Mouse (Mus musculus) intestine, embryonic 15.5 days (tissue): ENCODE results near the gene Zfp451. TPM values are rescaled to one million over a fixed set of nuclear protein-coding genes. Genes with fewer than 3 reads are reported as not detected.
"Not testable (repeated sequence)": the region's sequence is repeated elsewhere in the genome, so short reads cannot be mapped to it uniquely, and the experiment has no call there.

ENCODE experiments used
- ATAC-seq: fragments of 200-750 bp; cut with Nextera tagmentation; 2 replicates; pipeline ENCODE4 v1.8.0; 2017; ENCODE audit warnings: moderate TSS enrichment, moderate library complexity
- H3K27ac ChIP-seq: fragments of 300-500 bp; sonication (generic); 2 replicates; pipeline ENCODE4 v1.5.1; 2015; ENCODE audit warnings: mild to moderate bottlenecking, inconsistent platforms
- H3K27me3 ChIP-seq: fragments of 300-500 bp; sonication (generic); replicated peaks from 2 replicates; pipeline ENCODE4 v1.6.1; 2015; ENCODE audit warnings: inconsistent platforms
- H3K36me3 ChIP-seq: fragments of 300-500 bp; sonication (generic); 2 replicates; pipeline ENCODE4 v1.6.1; 2015; ENCODE audit warnings: inconsistent platforms
- H3K4me1 ChIP-seq: fragments of 300-500 bp; sonication (generic); replicated peaks from 2 replicates; pipeline ENCODE4 v1.6.1; 2015; ENCODE audit warnings: inconsistent platforms
- H3K4me2 ChIP-seq: fragments of 300-500 bp; sonication (generic); replicated peaks from 2 replicates; pipeline ENCODE4 v1.6.1; 2015; ENCODE audit warnings: mild to moderate bottlenecking, inconsistent platforms
- H3K4me3 ChIP-seq: fragments of 300-500 bp; sonication (generic); replicated peaks from 2 replicates; pipeline ENCODE4 v1.5.1; 2015; ENCODE audit warnings: inconsistent platforms
- H3K9ac ChIP-seq: fragments of 300-500 bp; sonication (generic); 2 replicates; pipeline ENCODE4 v1.6.1; 2015; ENCODE audit warnings: inconsistent platforms
- H3K9me3 ChIP-seq: fragments of 300-500 bp; sonication (generic); 2 replicates; pipeline ENCODE4 v1.6.1; 2016; ENCODE audit warnings: inconsistent platforms
- WGBS: fragments of 180-500 bp; shearing (Covaris S2); methylation state at CpG from one replicate; pipeline ENCODE4 v1.1.7; 2015; 5-methylcytosine and 5-hydroxymethylcytosine counted together
- polyA plus RNA-seq: library from polyadenylated mRNA; unstranded; fragments of >200 nt; fragmentation: Nextera tagmentation; extraction: Ambion mirVana; gene quantifications from 2 replicates; pipeline ENCODE4 v1.2.1, GENCODE M21; 2015

Zfp451 gene
- polyA plus RNA-seq, result 17.6 and 18.2 TPM in 2 replicates

GRCm38 (mm10) chr1:33813868-33814794, at the start of gene Zfp451:
TSS of gene Zfp451 (minus strand) at chr1:33814595.
- Histone ChIP-seq H3K27me3 (no peaks in the 10 kb centered on the region), H3K4me3 (peak within 1 kb of the TSS; percentile 91), H3K4me2 (peak within 1 kb of the TSS; percentile 56), H3K36me3 (no peaks in the 10 kb centered on the region), H3K9ac (peak within 1 kb of the TSS; percentile 99), H3K27ac (peak within 1 kb of the TSS; percentile 93), H3K9me3 (no peaks in the 10 kb centered on the region), H3K4me1 (peaks cover 8% of the 10 kb centered on the region)
- under 1% methylated on average over 76 of the region's 85 CpGs for WGBS
- ATAC-seq, result peak; percentile 96

- WGBS, result 92% methylated on average over 2 of the region's 2 CpGs
- no peaks in the 10 kb centered on the region for H3K36me3 ChIP-seq
Observed at GRCm38 (mm10) chr1:33846807-33847206, 32.4 kb upstream of the Zfp451 start.

GRCm38 (mm10) chr1:33843823-33844222, 29.4 kb upstream of the Zfp451 start:
- Histone ChIP-seq H3K36me3 (no peaks in the 10 kb centered on the region), H3K4me1 (no peaks in the 10 kb centered on the region), H3K4me2 (no peak overlapping the region), H3K9ac (no peak overlapping the region), H3K27ac (no peak overlapping the region), H3K4me3 (no peak overlapping the region), H3K27me3 (no peaks in the 10 kb centered on the region), H3K9me3 (no peaks in the 10 kb centered on the region)
- WGBS, result 77% methylated on average over 6 of the region's 6 CpGs
- no peak for ATAC-seq

More at GRCm38 (mm10) chr1:33846807-33847206, 32.4 kb upstream of the Zfp451 start:
- H3K27ac ChIP-seq, result no peak overlapping the region
- H3K27me3 ChIP-seq, result no peaks in the 10 kb centered on the region
- no peak overlapping the region for H3K4me3 ChIP-seq
- no peaks in the 10 kb centered on the region for H3K4me1 ChIP-seq
- ATAC-seq, result no peak
- H3K9me3 ChIP-seq, result no peaks in the 10 kb centered on the region
- H3K9ac ChIP-seq, result no peak overlapping the region
- no peak overlapping the region for H3K4me2 ChIP-seq

GRCm38 (mm10) chr1:33838952-33839351, 24.6 kb upstream of the Zfp451 start:
- not testable (repeated sequence) for H3K4me2 ChIP-seq, H3K27ac ChIP-seq

GRCm38 (mm10) chr1:33830586-33830985, 16.2 kb upstream of the Zfp451 start:
- H3K36me3 ChIP-seq, result no peaks in the 10 kb centered on the region
- no peaks in the 10 kb centered on the region for H3K27me3 ChIP-seq
- no peaks in the 10 kb centered on the region for H3K4me1 ChIP-seq
- 67% methylated on average over 4 of the region's 4 CpGs for WGBS
- no peak overlapping the region for H3K4me2 ChIP-seq
- no peak overlapping the region for H3K27ac ChIP-seq
- no peak overlapping the region for H3K4me3 ChIP-seq
- no peak for ATAC-seq
- no peak overlapping the region for H3K9ac ChIP-seq
- H3K9me3 ChIP-seq, result no peaks in the 10 kb centered on the region

More at GRCm38 (mm10) chr1:33838952-33839351, 24.6 kb upstream of the Zfp451 start:
- not testable (repeated sequence) for H3K4me3 ChIP-seq, H3K9ac ChIP-seq, H3K4me1 ChIP-seq, ATAC-seq, H3K9me3 ChIP-seq, H3K36me3 ChIP-seq, H3K27me3 ChIP-seq
- WGBS, result 96% methylated on average over 14 of the region's 14 CpGs

- Histone ChIP-seq H3K4me1 (peaks cover 5% of the 10 kb centered on the region), H3K36me3 (no peaks in the 10 kb centered on the region), H3K27me3 (no peaks in the 10 kb centered on the region), H3K4me2 (no peak overlapping the region), H3K9me3 (no peaks in the 10 kb centered on the region), H3K27ac (no peak overlapping the region), H3K4me3 (no peak overlapping the region), H3K9ac (no peak overlapping the region)
- ATAC-seq, result no peak
- WGBS, result 83% methylated on average over 2 of the region's 2 CpGs
Observed at GRCm38 (mm10) chr1:33817931-33818330, 3.5 kb upstream of the Zfp451 start.

- H3K27me3 ChIP-seq, result no peaks in the 10 kb centered on the region
- peaks cover 4% of the 10 kb centered on the region; the same call in 1 of the 2 replicates for H3K36me3 ChIP-seq
- H3K9me3 ChIP-seq, result no peaks in the 10 kb centered on the region
- peaks cover 8% of the 10 kb centered on the region for H3K4me1 ChIP-seq
- peak overlapping the region; percentile 93 for H3K27ac ChIP-seq
- peak overlapping the region; percentile 99 for H3K9ac ChIP-seq
- peak overlapping the region; percentile 56 for H3K4me2 ChIP-seq
- peak; percentile 25 for ATAC-seq
- WGBS, result 6% methylated on average over 11 of the region's 11 CpGs
- peak overlapping the region; percentile 91 for H3K4me3 ChIP-seq
Observed at GRCm38 (mm10) chr1:33813495-33813867, 914 bp downstream of the Zfp451 start.

- no peak overlapping the region for H3K4me3 ChIP-seq
- no peak overlapping the region for H3K4me2 ChIP-seq
- no peak overlapping the region for H3K27ac ChIP-seq
- no peak overlapping the region for H3K9ac ChIP-seq
- H3K4me1 ChIP-seq, result no peaks in the 10 kb centered on the region
- no peaks in the 10 kb centered on the region for H3K9me3 ChIP-seq
- peaks cover 20% of the 10 kb centered on the region for H3K36me3 ChIP-seq
- no peak for ATAC-seq
- no peaks in the 10 kb centered on the region for H3K27me3 ChIP-seq
- WGBS, result 100% methylated on average over 2 of the region's 2 CpGs
Observed at GRCm38 (mm10) chr1:33803323-33803722, 11.1 kb downstream of the Zfp451 start.

- 79% methylated on average over 3 of the region's 3 CpGs for WGBS
- Histone ChIP-seq H3K4me2 (no peak overlapping the region), H3K9me3 (no peaks in the 10 kb centered on the region), H3K27me3 (no peaks in the 10 kb centered on the region), H3K9ac (no peak overlapping the region), H3K36me3 (peaks cover 17% of the 10 kb centered on the region), H3K27ac (no peak overlapping the region), H3K4me1 (no peaks in the 10 kb centered on the region), H3K4me3 (no peak overlapping the region)
- no peak for ATAC-seq
Observed at GRCm38 (mm10) chr1:33799620-33800019, 14.8 kb downstream of the Zfp451 start.

GRCm38 (mm10) chr1:33788493-33788892, 25.9 kb downstream of the Zfp451 start:
- no peaks in the 10 kb centered on the region for H3K9me3 ChIP-seq
- H3K36me3 ChIP-seq, result no peaks in the 10 kb centered on the region
- no peak overlapping the region for H3K27ac ChIP-seq
- H3K4me3 ChIP-seq, result no peak overlapping the region
- no peaks in the 10 kb centered on the region for H3K27me3 ChIP-seq
- no peak for ATAC-seq
- H3K9ac ChIP-seq, result no peak overlapping the region
- 48% methylated on average over 3 of the region's 3 CpGs for WGBS
- H3K4me2 ChIP-seq, result no peak overlapping the region
- 0 out of 2 replicates have a peak, but pooled peaks cover 2% of the 10 kb centered on the region for H3K4me1 ChIP-seq

- Histone ChIP-seq H3K9ac (no peak overlapping the region), H3K9me3 (no peaks in the 10 kb centered on the region), H3K36me3 (no peaks in the 10 kb centered on the region), H3K27me3 (no peaks in the 10 kb centered on the region), H3K27ac (no peak overlapping the region), H3K4me3 (no peak overlapping the region), H3K4me1 (no peaks in the 10 kb centered on the region), H3K4me2 (no peak overlapping the region)
- no peak for ATAC-seq
- WGBS, result 70% methylated on average over 5 of the region's 5 CpGs
Observed at GRCm38 (mm10) chr1:33788072-33788471, 26.3 kb downstream of the Zfp451 start.

- no peak overlapping the region for H3K9ac ChIP-seq
- H3K4me2 ChIP-seq, result no peak overlapping the region
- H3K27me3 ChIP-seq, result no peaks in the 10 kb centered on the region
- no peak overlapping the region for H3K4me3 ChIP-seq
- H3K9me3 ChIP-seq, result no peaks in the 10 kb centered on the region
- WGBS, result 93% methylated on average over 5 of the region's 5 CpGs
- no peaks in the 10 kb centered on the region for H3K4me1 ChIP-seq
- H3K36me3 ChIP-seq, result no peaks in the 10 kb centered on the region
- no peak for ATAC-seq
- H3K27ac ChIP-seq, result no peak overlapping the region
Observed at GRCm38 (mm10) chr1:33784561-33784960, 29.8 kb downstream of the Zfp451 start.
